Mouse (Mus musculus) bone marrow macrophage, adult 2 months (primary cell): ENCODE measurements around the gene Dock6.

ENCODE experiments used
- CTCF ChIP-seq: IDR thresholded peaks from 2 replicates; pipeline ENCODE4 v1.5.1; 2012; ENCODE audit warnings: low read depth, mild to moderate bottlenecking, low read length, moderate library complexity
- POLR2A ChIP-seq: IDR thresholded peaks from 2 replicates; pipeline ENCODE4 v1.6.1; 2012; ENCODE audit warnings: mild to moderate bottlenecking, low read depth, low read length, borderline replicate concordance

DNA sequence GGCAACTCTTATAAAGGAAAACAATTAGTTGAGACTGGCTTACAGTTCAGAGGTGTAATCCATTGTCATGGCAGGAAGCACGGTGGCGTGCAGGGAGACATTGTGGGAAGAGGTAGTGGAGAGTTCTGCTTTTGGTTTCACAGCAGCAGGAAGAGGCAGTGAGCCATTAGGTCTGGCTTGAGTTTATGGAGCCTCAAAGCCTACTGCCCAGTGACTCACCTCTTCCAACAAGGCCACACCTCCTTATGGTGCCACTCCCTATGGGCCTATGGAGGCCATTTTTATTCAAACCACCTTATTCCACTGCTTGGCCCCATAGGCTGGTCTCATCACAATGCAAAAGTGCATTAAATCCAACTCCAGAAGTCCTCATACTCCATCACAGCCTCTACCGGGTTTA is 7.2 kb upstream of the Dock6 start:
- no peak for TF ChIP-seq CTCF
- TF ChIP-seq POLR2A = no peak
